Mouse (Mus musculus) midbrain, embryonic 11.5 days (tissue): ENCODE results near the gene Psmg1. TPM values are rescaled to one million over a fixed set of nuclear protein-coding genes. Genes with fewer than 3 reads are reported as not detected.

Experiments
- ATAC-seq: fragments of 200-750 bp; cut with Nextera tagmentation; 2 replicates; pipeline ENCODE4 v1.8.0; 2017; ENCODE audit warnings: moderate TSS enrichment, moderate library complexity; ENCODE audit not compliant: low FRiP score
- DNase-seq: peaks from one replicate; pipeline ENCODE4 v3.0.0; 2015; ENCODE audit warnings: low spot score; ENCODE audit errors: missing footprints
- H3K27ac ChIP-seq: fragments of 300-500 bp; sonication (generic); 2 replicates; pipeline ENCODE4 v1.5.1; 2014; ENCODE audit warnings: low read depth, low read length
- H3K27me3 ChIP-seq: fragments of 300-500 bp; sonication (generic); 2 replicates; pipeline ENCODE4 v1.6.1; 2014; ENCODE audit warnings: mild to moderate bottlenecking, low read length, moderate library complexity, mixed read lengths; ENCODE audit not compliant: control insufficient read depth, insufficient read depth
- H3K36me3 ChIP-seq: fragments of 300-500 bp; sonication (generic); 2 replicates; pipeline ENCODE4 v1.6.1; 2014; ENCODE audit warnings: mild to moderate bottlenecking, low read length, moderate library complexity, mixed read lengths; ENCODE audit not compliant: control insufficient read depth, insufficient read depth
- H3K4me1 ChIP-seq: fragments of 300-500 bp; sonication (generic); 2 replicates; pipeline ENCODE4 v1.6.1; 2014; ENCODE audit warnings: low read length; ENCODE audit not compliant: control insufficient read depth, insufficient read depth
- H3K4me2 ChIP-seq: fragments of 300-500 bp; sonication (generic); 2 replicates; pipeline ENCODE4 v1.6.1; 2014; ENCODE audit warnings: mild to moderate bottlenecking, moderate library complexity
- H3K4me3 ChIP-seq: fragments of 300-500 bp; sonication (generic); 2 replicates; pipeline ENCODE4 v1.5.1; 2014; ENCODE audit warnings: low read depth, low read length
- H3K9ac ChIP-seq: fragments of 300-500 bp; sonication (generic); 2 replicates; pipeline ENCODE4 v1.6.1; 2014; ENCODE audit warnings: low read length
- H3K9me3 ChIP-seq: fragments of 300-500 bp; sonication (generic); 2 replicates; pipeline ENCODE4 v1.6.1; 2016; ENCODE audit warnings: low read length; ENCODE audit not compliant: control insufficient read depth
- whole genome bisulfite sequencing: fragments of 180-500 bp; shearing (Covaris S2); extraction: QIAGEN DNeasy Blood & Tissue Kit; methylation state at CpG from one replicate; pipeline ENCODE4 v1.1.7; 2014; 5-methylcytosine and 5-hydroxymethylcytosine counted together
- microRNA-seq: library from miRNA; unstranded; fragments of <30 nt; microRNA quantifications from one replicate; pipeline ENCODE4, GENCODE M21; 2017
- polyA plus RNA-seq: library from polyadenylated mRNA; unstranded; fragments of >200 nt; fragmentation: Nextera tagmentation; extraction: Ambion mirVana; gene quantifications from 2 replicates; pipeline ENCODE4 v1.2.1, GENCODE M21; 2014

Psmg1 gene
- polyA plus RNA-seq, 1 experiment from 2014 or later, result 107 TPM

- Histone ChIP-seq H3K4me1 (no peaks in the 10 kb centered on the region), H3K4me3 (no peak overlapping the region), H3K27me3 (no peaks in the 10 kb centered on the region), H3K27ac (no peak overlapping the region), H3K9ac (no peak overlapping the region), H3K36me3 (no peaks in the 10 kb centered on the region), H3K9me3 (no peaks in the 10 kb centered on the region), H3K4me2 (no peak overlapping the region)
- ATAC-seq (no peak), DNase-seq (no peak)
- 94% methylated on average over 2 of the region's 2 CpGs for WGBS
These were observed 39.3 kb downstream of the Psmg1 start for GRCm38 (mm10) chr16:95951471-95951870.

- Histone ChIP-seq H3K27ac (no peak overlapping the region), H3K36me3 (no peaks in the 10 kb centered on the region), H3K4me2 (no peak overlapping the region), H3K9me3 (no peaks in the 10 kb centered on the region), H3K9ac (no peak overlapping the region), H3K4me1 (no peaks in the 10 kb centered on the region), H3K4me3 (no peak overlapping the region), H3K27me3 (no peaks in the 10 kb centered on the region)
- WGBS, result 38% methylated on average over 20 of the region's 20 CpGs
- ATAC-seq (0 out of 2 replicates have a peak, but pooled peaks have one; percentile 14), DNase-seq (peak; percentile 93)
These were observed 45.1 kb downstream of the Psmg1 start for GRCm38 (mm10) chr16:95945389-95946311.

- no peak overlapping the region for H3K4me3 ChIP-seq
- 91% methylated on average over 6 of the region's 6 CpGs for WGBS
- no peak overlapping the region for H3K27ac ChIP-seq
- no peak overlapping the region for H3K4me2 ChIP-seq
- H3K27me3 ChIP-seq, result no peaks in the 10 kb centered on the region
- H3K9ac ChIP-seq, result no peak overlapping the region
- no peaks in the 10 kb centered on the region for H3K4me1 ChIP-seq
- H3K36me3 ChIP-seq, result no peaks in the 10 kb centered on the region
- ATAC-seq, result no peak
- peak; percentile 73 for DNase-seq
- no peaks in the 10 kb centered on the region for H3K9me3 ChIP-seq
These were observed 47.6 kb downstream of the Psmg1 start for GRCm38 (mm10) chr16:95943186-95943585.

- H3K4me1 ChIP-seq, result no peaks in the 10 kb centered on the region
- H3K27ac ChIP-seq, result no peak overlapping the region
- H3K9me3 ChIP-seq, result no peaks in the 10 kb centered on the region; the same call in 1 of the 2 replicates
- no peaks in the 10 kb centered on the region for H3K36me3 ChIP-seq
- no peak overlapping the region for H3K4me2 ChIP-seq
- no peak overlapping the region for H3K9ac ChIP-seq
- DNase-seq (peak; percentile 77), ATAC-seq (no peak)
- no peak overlapping the region for H3K4me3 ChIP-seq
- H3K27me3 ChIP-seq, result no peaks in the 10 kb centered on the region
- 90% methylated on average over 5 of the region's 5 CpGs for WGBS
These were observed 49.2 kb downstream of the Psmg1 start for GRCm38 (mm10) chr16:95941575-95941974.

- WGBS, result 63% methylated on average over 6 of the region's 6 CpGs
- Histone ChIP-seq H3K36me3 (no peaks in the 10 kb centered on the region), H3K27ac (no peak overlapping the region), H3K4me3 (no peak overlapping the region), H3K27me3 (no peaks in the 10 kb centered on the region), H3K4me2 (no peak overlapping the region), H3K9me3 (no peaks in the 10 kb centered on the region; the same call in 1 of the 2 replicates), H3K9ac (no peak overlapping the region), H3K4me1 (no peaks in the 10 kb centered on the region)
- ATAC-seq (no peak), DNase-seq (peak; percentile 80)
These were observed 55.2 kb downstream of the Psmg1 start for GRCm38 (mm10) chr16:95935495-95935961.

GRCm38 (mm10) chr16:95932860-95933259 is 57.9 kb downstream of the Psmg1 start:
- ATAC-seq (no peak), DNase-seq (peak; percentile 67)
- 84% methylated on average over 6 of the region's 6 CpGs for WGBS

GRCm38 (mm10) chr16:95931509-95931908 is 59.3 kb downstream of the Psmg1 start:
- Histone ChIP-seq H3K9ac (no peak overlapping the region), H3K4me1 (no peaks in the 10 kb centered on the region), H3K4me2 (no peak overlapping the region), H3K27ac (no peak overlapping the region), H3K4me3 (no peak overlapping the region), H3K27me3 (no peaks in the 10 kb centered on the region), H3K9me3 (no peaks in the 10 kb centered on the region), H3K36me3 (no peaks in the 10 kb centered on the region)
- no peak for ATAC-seq
- WGBS, result 89% methylated on average over 12 of the region's 12 CpGs
- no peak for DNase-seq

More at GRCm38 (mm10) chr16:95932860-95933259, 57.9 kb downstream of the Psmg1 start:
- Histone ChIP-seq H3K9me3 (no peaks in the 10 kb centered on the region; the same call in 1 of the 2 replicates), H3K36me3 (no peaks in the 10 kb centered on the region), H3K9ac (no peak overlapping the region), H3K27me3 (no peaks in the 10 kb centered on the region), H3K4me2 (no peak overlapping the region), H3K4me3 (no peak overlapping the region), H3K27ac (no peak overlapping the region), H3K4me1 (no peaks in the 10 kb centered on the region)

Small RNA genes lying within 50 kb of the gene (microRNA-seq; reads per million reads assigned to microRNA genes)
- not detected for gene Gm27833

Other genes with a start within 250 kb of the Psmg1 start
- 192 and 212 TPM in 2 replicates for gene Brwd1, start 91.6 kb upstream of the Psmg1 start, polyA plus RNA-seq
- gene Hmgn1, start 136.8 kb upstream of the Psmg1 start, polyA plus RNA-seq, result 886 and 907 TPM in 2 replicates
- 128 and 132 TPM in 2 replicates for gene Wrb, start 154.4 kb upstream of the Psmg1 start, polyA plus RNA-seq
- 1.0 and 1.2 TPM in 2 replicates for gene Lca5l, start 201.3 kb upstream of the Psmg1 start, polyA plus RNA-seq
- gene Sh3bgr, start 209.5 kb upstream of the Psmg1 start, polyA plus RNA-seq, result 0.34 and 1.2 TPM in 2 replicates
- gene B3galt5, start 244.8 kb upstream of the Psmg1 start, polyA plus RNA-seq, result 0.55 and 0.70 TPM in 2 replicates